Mouse (Mus musculus) lung, adult 2 months (tissue): ENCODE data around the gene Zbtb16.

ENCODE experiments used
- CTCF ChIP-seq: fragments of 200-500 bp; IDR thresholded peaks from 2 replicates; pipeline ENCODE4 v1.5.1; 2011; ENCODE audit warnings: mild to moderate bottlenecking, low read length, control low read depth; ENCODE audit not compliant: insufficient read depth
- POLR2A ChIP-seq: fragments of 200-500 bp; IDR thresholded peaks from 2 replicates; pipeline ENCODE4 v1.6.1; 2011; ENCODE audit warnings: low read depth, mild to moderate bottlenecking, control low read depth, low read length, borderline replicate concordance; ENCODE audit errors: extremely low read depth

DNA sequence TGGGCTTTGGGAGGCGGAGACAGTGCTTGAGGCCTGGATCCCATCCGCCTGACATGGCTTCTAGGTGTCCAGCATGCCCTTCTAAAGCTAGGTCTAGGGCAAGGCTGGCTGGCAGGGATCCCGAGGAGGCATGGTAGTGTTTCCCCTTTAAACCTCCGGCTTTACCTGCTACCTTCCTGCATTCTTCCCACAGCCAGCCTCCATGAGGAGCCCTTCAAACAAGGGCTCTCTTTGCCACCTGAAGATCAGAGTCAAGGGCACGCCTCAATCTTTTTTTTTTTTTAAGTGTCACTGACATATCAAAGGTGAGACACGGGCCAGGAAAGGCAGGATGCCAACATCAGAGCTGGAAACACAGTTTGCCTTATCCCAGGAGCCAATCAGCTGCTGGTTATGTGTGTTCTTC lies 128.2 kb downstream of the Zbtb16 start:
- TF ChIP-seq CTCF: no peak
- TF ChIP-seq POLR2A: no peak
